Mouse (Mus musculus): ENCODE measurements at regions not wholly inside any gene's neighbourhood (a gene's known extent, or its start where the extent isn't known, plus 50 kb on each side); places are given as distances from the start of the nearest gene placed in this dataset.

GRCm38 (mm10) chr6:127239529-127240471 is 87.8 kb upstream of the Ccnd2 start:
- no peak for ATAC-seq (ENCODE audit: insufficient read depth, low FRiP score, low TSS enrichment)
- DNase-seq (ENCODE audit: low spot score), result no peak
- WGBS, result 54% methylated on average over 12 of the region's 12 CpGs

GRCm38 (mm10) chr6:127240472-127241375 is 88.7 kb upstream of the Ccnd2 start:
- ATAC-seq (ENCODE audit: insufficient read depth, low FRiP score, low TSS enrichment) (no peak), DNase-seq (ENCODE audit: low spot score) (no peak)
- Histone ChIP-seq H3K36me3 (ENCODE audit: control insufficient read depth, insufficient read depth, low read length) (no peaks in the 10 kb centered on the region), H3K9me3 (ENCODE audit: control insufficient read depth, low read length) (no peaks in the 10 kb centered on the region), H3K4me2 (ENCODE audit: low read depth) (no peak overlapping the region), H3K9ac (ENCODE audit: low read length) (no peak overlapping the region), H3K4me3 (ENCODE audit: low read depth, low read length) (no peak overlapping the region), H3K4me1 (ENCODE audit: control insufficient read depth, insufficient read depth, low read length) (no peaks in the 10 kb centered on the region), H3K27ac (ENCODE audit: low read depth, low read length) (no peak overlapping the region), H3K27me3 (ENCODE audit: control insufficient read depth, insufficient read depth, low read length) (no peaks in the 10 kb centered on the region)
- WGBS, result 85% methylated on average over 19 of the region's 19 CpGs

More at GRCm38 (mm10) chr6:127239529-127240471, 87.8 kb upstream of the Ccnd2 start:
- Histone ChIP-seq H3K36me3 (ENCODE audit: control insufficient read depth, insufficient read depth, low read length) (no peaks in the 10 kb centered on the region), H3K9ac (ENCODE audit: low read length) (no peak overlapping the region), H3K4me1 (ENCODE audit: control insufficient read depth, insufficient read depth, low read length) (no peaks in the 10 kb centered on the region), H3K9me3 (ENCODE audit: control insufficient read depth, low read length) (no peaks in the 10 kb centered on the region), H3K27ac (ENCODE audit: low read depth, low read length) (no peak overlapping the region), H3K4me2 (ENCODE audit: low read depth) (no peak overlapping the region), H3K4me3 (ENCODE audit: low read depth, low read length) (no peak overlapping the region), H3K27me3 (ENCODE audit: control insufficient read depth, insufficient read depth, low read length) (no peaks in the 10 kb centered on the region)

GRCm38 (mm10) chr6:127241693-127242425 is 89.9 kb upstream of the Ccnd2 start:
- Histone ChIP-seq H3K27me3 (ENCODE audit: control insufficient read depth, insufficient read depth, low read length) (no peaks in the 10 kb centered on the region), H3K36me3 (ENCODE audit: control insufficient read depth, insufficient read depth, low read length) (no peaks in the 10 kb centered on the region), H3K27ac (ENCODE audit: low read depth, low read length) (no peak overlapping the region), H3K4me2 (ENCODE audit: low read depth) (no peak overlapping the region), H3K4me1 (ENCODE audit: control insufficient read depth, insufficient read depth, low read length) (0 out of 2 replicates have a peak, but pooled peaks cover 1% of the 10 kb centered on the region), H3K9ac (ENCODE audit: low read length) (no peak overlapping the region), H3K4me3 (ENCODE audit: low read depth, low read length) (no peak overlapping the region), H3K9me3 (ENCODE audit: control insufficient read depth, low read length) (no peaks in the 10 kb centered on the region)
- DNase-seq (ENCODE audit: low spot score) (no peak), ATAC-seq (ENCODE audit: insufficient read depth, low FRiP score, low TSS enrichment) (no peak)
- WGBS, result 74% methylated on average over 14 of the region's 14 CpGs

- Histone ChIP-seq H3K4me1 (ENCODE audit: control insufficient read depth, insufficient read depth, low read length) (peaks cover 6% of the 10 kb centered on the region; the same call in 1 of the 2 replicates), H3K36me3 (ENCODE audit: control insufficient read depth, insufficient read depth, low read length) (no peaks in the 10 kb centered on the region), H3K9me3 (ENCODE audit: control insufficient read depth, low read length) (no peaks in the 10 kb centered on the region), H3K9ac (ENCODE audit: low read length) (no peak overlapping the region), H3K27me3 (ENCODE audit: control insufficient read depth, insufficient read depth, low read length) (no peaks in the 10 kb centered on the region), H3K4me3 (ENCODE audit: low read depth, low read length) (no peak overlapping the region), H3K4me2 (ENCODE audit: low read depth) (no peak overlapping the region), H3K27ac (ENCODE audit: low read depth, low read length) (no peak overlapping the region)
- ATAC-seq (ENCODE audit: insufficient read depth, low FRiP score, low TSS enrichment) (no peak), DNase-seq (ENCODE audit: low spot score) (no peak)
- WGBS, result 90% methylated on average over 2 of the region's 2 CpGs
These were observed 91.0 kb upstream of the Ccnd2 start for GRCm38 (mm10) chr6:127243032-127243431.

- Histone ChIP-seq H3K4me1 (ENCODE audit: control insufficient read depth, insufficient read depth, low read length) (peaks cover 17% of the 10 kb centered on the region), H3K9ac (ENCODE audit: low read length) (no peak overlapping the region), H3K36me3 (ENCODE audit: control insufficient read depth, insufficient read depth, low read length) (no peaks in the 10 kb centered on the region), H3K27me3 (ENCODE audit: control insufficient read depth, insufficient read depth, low read length) (no peaks in the 10 kb centered on the region), H3K4me3 (ENCODE audit: low read depth, low read length) (no peak overlapping the region), H3K27ac (ENCODE audit: low read depth, low read length) (no peak overlapping the region), H3K9me3 (ENCODE audit: control insufficient read depth, low read length) (no peaks in the 10 kb centered on the region), H3K4me2 (ENCODE audit: low read depth) (no peak overlapping the region)
- 71% methylated on average over 4 of the region's 4 CpGs for WGBS
- DNase-seq (ENCODE audit: low spot score) (no peak), ATAC-seq (ENCODE audit: insufficient read depth, low FRiP score, low TSS enrichment) (no peak)
These were observed 93.9 kb upstream of the Ccnd2 start for GRCm38 (mm10) chr6:127245814-127246440.

- Histone ChIP-seq H3K27ac (ENCODE audit: low read depth, low read length) (no peak overlapping the region), H3K4me1 (ENCODE audit: control insufficient read depth, insufficient read depth, low read length) (peaks cover 25% of the 10 kb centered on the region), H3K27me3 (ENCODE audit: control insufficient read depth, insufficient read depth, low read length) (no peaks in the 10 kb centered on the region), H3K36me3 (ENCODE audit: control insufficient read depth, insufficient read depth, low read length) (no peaks in the 10 kb centered on the region), H3K4me2 (ENCODE audit: low read depth) (no peak overlapping the region), H3K4me3 (ENCODE audit: low read depth, low read length) (no peak overlapping the region), H3K9ac (ENCODE audit: low read length) (no peak overlapping the region), H3K9me3 (ENCODE audit: control insufficient read depth, low read length) (no peaks in the 10 kb centered on the region)
- ATAC-seq (ENCODE audit: insufficient read depth, low FRiP score, low TSS enrichment), result no peak
- no peak for DNase-seq (ENCODE audit: low spot score)
- WGBS, result 26% methylated on average over 7 of the region's 7 CpGs
These were observed 94.7 kb upstream of the Ccnd2 start for GRCm38 (mm10) chr6:127246730-127247129.

- no peaks in the 10 kb centered on the region for H3K36me3 ChIP-seq (ENCODE audit: control insufficient read depth, insufficient read depth, low read length)
- peaks cover 32% of the 10 kb centered on the region for H3K4me1 ChIP-seq (ENCODE audit: control insufficient read depth, insufficient read depth, low read length)
- H3K9me3 ChIP-seq (ENCODE audit: control insufficient read depth, low read length), result no peaks in the 10 kb centered on the region
- no peak for ATAC-seq (ENCODE audit: insufficient read depth, low FRiP score, low TSS enrichment)
- H3K4me2 ChIP-seq (ENCODE audit: low read depth), result no peak overlapping the region
- H3K27me3 ChIP-seq (ENCODE audit: control insufficient read depth, insufficient read depth, low read length), result no peaks in the 10 kb centered on the region
- no peak for DNase-seq (ENCODE audit: low spot score)
- H3K9ac ChIP-seq (ENCODE audit: low read length), result no peak overlapping the region
- WGBS, result 14% methylated on average over 5 of the region's 5 CpGs
- H3K27ac ChIP-seq (ENCODE audit: low read depth, low read length), result no peak overlapping the region
- H3K4me3 ChIP-seq (ENCODE audit: low read depth, low read length), result no peak overlapping the region
These were observed 95.3 kb upstream of the Ccnd2 start for GRCm38 (mm10) chr6:127247343-127247742.

Data from neural tube, embryonic 11.5 days (tissue).